Mouse (Mus musculus): Measurements from ENCODE around the gene Olfr536. TPM values are rescaled to one million over a fixed set of nuclear protein-coding genes. Genes with fewer than 3 reads are reported as not detected.

Gene Olfr536
- polyA plus RNA-seq, 1 experiment from 2014 or later, result not detected

Other genes starting within 250 kb of the Olfr536 start
- gene Olfr525, start 186.5 kb downstream of the Olfr536 start, polyA plus RNA-seq (2014; fragmentation: Nextera tagmentation; extraction: Ambion mirVana), result not detected in 2 replicates
- not detected in 2 replicates for gene Olfr527, start 173.4 kb downstream of the Olfr536 start, polyA plus RNA-seq (2014; fragmentation: Nextera tagmentation; extraction: Ambion mirVana)
- not detected in 2 replicates for gene Olfr60, start 145.7 kb downstream of the Olfr536 start, polyA plus RNA-seq (2014; fragmentation: Nextera tagmentation; extraction: Ambion mirVana)
- not detected in 2 replicates for gene Olfr530, start 131.1 kb downstream of the Olfr536 start, polyA plus RNA-seq (2014; fragmentation: Nextera tagmentation; extraction: Ambion mirVana)
- not detected in 2 replicates for gene Olfr531, start 104.5 kb downstream of the Olfr536 start, polyA plus RNA-seq (2014; fragmentation: Nextera tagmentation; extraction: Ambion mirVana)
- gene Olfr532, start 85.8 kb downstream of the Olfr536 start, polyA plus RNA-seq (2014; fragmentation: Nextera tagmentation; extraction: Ambion mirVana), result not detected in 2 replicates
- gene Olfr533, start 44.0 kb downstream of the Olfr536 start, polyA plus RNA-seq (2014; fragmentation: Nextera tagmentation; extraction: Ambion mirVana), result not detected in 2 replicates
- not detected in 2 replicates for gene Olfr535, start 23.2 kb downstream of the Olfr536 start, polyA plus RNA-seq (2014; fragmentation: Nextera tagmentation; extraction: Ambion mirVana)
- gene Olfr538, start 60.5 kb upstream of the Olfr536 start, polyA plus RNA-seq (2014; fragmentation: Nextera tagmentation; extraction: Ambion mirVana), result not detected in 2 replicates
- gene Olfr46, start 93.9 kb upstream of the Olfr536 start, polyA plus RNA-seq (2014; fragmentation: Nextera tagmentation; extraction: Ambion mirVana), result not detected in 2 replicates
- not detected in 2 replicates for gene Olfr61, start 121.6 kb upstream of the Olfr536 start, polyA plus RNA-seq (2014; fragmentation: Nextera tagmentation; extraction: Ambion mirVana)
- not detected in 2 replicates for gene Olfr53, start 139.1 kb upstream of the Olfr536 start, polyA plus RNA-seq (2014; fragmentation: Nextera tagmentation; extraction: Ambion mirVana)
- gene Olfr539, start 152.5 kb upstream of the Olfr536 start, polyA plus RNA-seq (2014; fragmentation: Nextera tagmentation; extraction: Ambion mirVana), result not detected in 2 replicates
- gene Olfr45, start 174.6 kb upstream of the Olfr536 start, polyA plus RNA-seq (2014; fragmentation: Nextera tagmentation; extraction: Ambion mirVana), result not detected in 2 replicates
- not detected in 2 replicates for gene Olfr541, start 189.9 kb upstream of the Olfr536 start, polyA plus RNA-seq (2014; fragmentation: Nextera tagmentation; extraction: Ambion mirVana)

All from intestine, embryonic 14.5 days (tissue).